Mouse (Mus musculus) thymus, postnatal 0 days (tissue): ENCODE measurements around the gene Vangl1. TPM values are rescaled to one million over a fixed set of nuclear protein-coding genes. Genes with fewer than 3 reads are reported as not detected.

Experiments used
- polyA plus RNA-seq: library from polyadenylated mRNA; unstranded; fragments of >200 nt; fragmentation: Nextera tagmentation; extraction: Ambion mirVana; gene quantifications from 2 replicates; pipeline ENCODE4 v1.2.1, GENCODE M21; 2015

Vangl1 gene
- polyA plus RNA-seq, 1 experiment from 2014 or later, result 5.2 TPM

Other genes with a start within 250 kb of the Vangl1 start
- not detected in 2 replicates for gene Nhlh2, start 194.6 kb downstream of the Vangl1 start, polyA plus RNA-seq
- gene Casq2, start 118.3 kb downstream of the Vangl1 start, polyA plus RNA-seq, result 0.99 and 1.0 TPM in 2 replicates